In genomic region chr15:68445341-68445740, GRCm38 (mm10) we compare ENCODE assay signal across 10 mouse cellular contexts.
DNase-seq lines count a peak whose midpoint lies in the region; TF ChIP-seq lines count a peak whose summit lies in the region.
"Had no signal": no experiment of that assay in that cellular context is flagged by ENCODE, and none has a peak within 500 bp of the region (broad histone marks: within the 10 kb centered on the region; RNA-seq: fewer than 3 reads in every experiment).

No protein-coding gene starts in this region.

- no peak for TF ChIP-seq POLR2A in cortical plate, adult 2 months (IDR thresholded peaks at IDR 0.05; ENCODE audit: extremely low read depth, insufficient read depth, low read length)

- H3K4me3 ChIP-seq in cortical plate, adult 2 months (ENCODE audit: insufficient read depth, low read length), result no peak overlapping the region
- H3K4me3 ChIP-seq: midbrain, embryonic 15.5 days had no signal

- DNase-seq in left cerebral cortex, adult 18-20 months (ENCODE audit: low spot score in 2 of 2), result peak; percentile 62 to 79
- DNase-seq in left cerebral cortex, adult 11 months (ENCODE audit: low spot score), result no peak
- DNase-seq in layer of hippocampus, postnatal 14 days (ENCODE audit: low spot score in 2 of 2), result peak; percentile 74 to 82
- DNase-seq in right cerebral cortex, postnatal 4 days, result peak; percentile 6
- DNase-seq in urinary bladder, postnatal 4 days (ENCODE audit: low spot score in 2 of 2), result no peak
- DNase-seq in spleen, postnatal 10 days (ENCODE audit: low spot score in 2 of 2), result no peak
- no peak for DNase-seq in thymus, adult 18-20 months
- DNase-seq: lung, embryonic 14.5 days had no signal

- no peak for TF ChIP-seq CTCF in cortical plate, adult 2 months (IDR thresholded peaks at IDR 0.05; ENCODE audit: extremely low read depth, insufficient read depth, low read length)

- 0 out of 2 replicates have a peak overlapping the region, but pooled peaks have one; percentile 2 for H3K27ac ChIP-seq in cortical plate, adult 2 months (ENCODE audit: insufficient read depth, low read length)
- H3K27ac ChIP-seq: midbrain, embryonic 15.5 days had no signal

- H3K4me1 ChIP-seq in cortical plate, adult 2 months (ENCODE audit: control insufficient read depth, insufficient read depth, low read length), result peaks cover 2% of the 10 kb centered on the region; the same call in 1 of the 2 replicates

Comparison
In these comparisons a context has a peak if more than half of its experiments do, and no peak if none do; other contexts are left out.
1. DNase-seq: peak in left cerebral cortex, adult 18-20 months (2 of 2), layer of hippocampus, postnatal 14 days (2 of 2) and right cerebral cortex, postnatal 4 days (single experiment); none in left cerebral cortex, adult 11 months (single experiment), urinary bladder, postnatal 4 days (0 of 2), spleen, postnatal 10 days (0 of 2) and thymus, adult 18-20 months (0 of 2).